In genomic region chr10:117429459-117430183, GRCm38 (mm10) we compare ENCODE assay signal across 23 mouse cellular contexts. TPM values are rescaled to one million over a fixed set of nuclear protein-coding genes. Genes with fewer than 3 reads are reported as not detected.
DNase-seq lines count a peak whose midpoint lies in the region; TF ChIP-seq lines count a peak whose summit lies in the region.
"Had no signal": no experiment of that assay in that cellular context is flagged by ENCODE, and none has a peak within 500 bp of the region (broad histone marks: within the 10 kb centered on the region; RNA-seq: fewer than 3 reads in every experiment).

No protein-coding gene starts in this region.

- no peaks in the 10 kb centered on the region for H3K4me1 ChIP-seq in kidney, adult 2 months (ENCODE audit: control insufficient read depth, insufficient read depth, low read length)

- H3K27me3 ChIP-seq in kidney, adult 2 months (replicated peaks; ENCODE audit: control insufficient read depth, insufficient read depth, low read length) = no peaks in the 10 kb centered on the region
- H3K27me3 ChIP-seq: CH12.LX; embryonic facial prominence, embryonic 13.5 days had no signal

- WGBS in kidney, adult 2 months = 90% methylated on average over 19 of the region's 19 CpGs

- peak; percentile 24 for DNase-seq in kidney, adult 2 months
- DNase-seq in kidney, adult 11 months = no peak
- peak; percentile 11 for DNase-seq in ZHBTc4 (ENCODE audit: low read depth, low spot score)
- DNase-seq in lung, adult 18-20 months = no peak
- no peak for DNase-seq in thymus, postnatal 36 days
- DNase-seq: adrenal gland, adult 2 months; adrenal gland, postnatal 10 days; adrenal gland, postnatal 25 days; B cell, adult 2 months; cerebellum, adult 11 months; cerebellum, adult 18-20 months; cerebellum, adult 8-10 months; cerebellum, adult 9-11 months; cerebellum, postnatal 14 days; cerebellum, postnatal 36 days; embryo, embryonic 11 days had no signal

- no peak overlapping the region for H3K4me3 ChIP-seq in kidney, adult 2 months (ENCODE audit: insufficient read depth, low read depth, low read length)
- H3K4me3 ChIP-seq: embryonic facial prominence, embryonic 13.5 days; embryonic facial prominence, embryonic 15.5 days; erythroblast, embryonic 14.5 days; forebrain, embryonic 10.5 days; forebrain, embryonic 12.5 days had no signal

- no peak for TF ChIP-seq POLR2A in kidney, adult 2 months (IDR thresholded peaks at IDR 0.05; ENCODE audit: low read depth, low read length)

- H3K27ac ChIP-seq in kidney, adult 2 months (ENCODE audit: insufficient read depth, low read depth, low read length) = no peak overlapping the region
- H3K27ac ChIP-seq: embryonic facial prominence, embryonic 13.5 days; embryonic facial prominence, embryonic 15.5 days; forebrain, embryonic 10.5 days; forebrain, embryonic 12.5 days had no signal

- TF ChIP-seq CTCF in kidney, adult 2 months (conservative IDR thresholded peaks at IDR 0.05; ENCODE audit: insufficient read depth, insufficient read length, low read depth, low read length) = no peak

- H3K36me3 ChIP-seq in kidney, adult 2 months (ENCODE audit: control insufficient read depth, insufficient read depth, low read length) = no peaks in the 10 kb centered on the region
- H3K36me3 ChIP-seq: embryonic facial prominence, embryonic 13.5 days; embryonic facial prominence, embryonic 15.5 days; forebrain, embryonic 10.5 days; forebrain, embryonic 12.5 days; G1E had no signal

RNA-seq across cellular contexts. Expression of gene Cpsf6, which starts 49.8 kb away (rescaled TPM):
- polyA plus RNA-seq in kidney, adult 2 months (2012; rRNA removed) = 26.9 and 30.1 TPM in 2 replicates

Comparison
In these comparisons a context has a peak if more than half of its experiments do, and no peak if none do; other contexts are left out.
1. DNase-seq: peak in kidney, adult 2 months (single experiment) and ZHBTc4 (single experiment); none in kidney, adult 11 months (single experiment), lung, adult 18-20 months (0 of 2) and thymus, postnatal 36 days (0 of 2).